Mouse (Mus musculus): ENCODE results near the gene Klhl20.

- TF ChIP-seq CTCF (IDR thresholded peaks at IDR 0.05; ENCODE audit: low read depth, low read length) (no peak), POLR2A (IDR thresholded peaks at IDR 0.05; ENCODE audit: borderline replicate concordance, low read depth, low read length) (no peak)
These were observed 92.2 kb downstream of the Klhl20 start for GRCm38 (mm10) chr1:161038968-161039721.
